Mouse (Mus musculus) heart, postnatal 0 days (tissue): ENCODE measurements at regions not wholly inside any gene's neighbourhood (a gene's known extent, or its start where the extent isn't known, plus 50 kb on each side); places are given as distances from the start of the nearest gene placed in this dataset.

Experiments used
- CTCF ChIP-seq: IDR thresholded peaks from 2 replicates; pipeline ENCODE4 v1.5.1; 2016; ENCODE audit warnings: antibody characterized with exemption, control low read depth, low read depth
- EP300 ChIP-seq: IDR thresholded peaks from 2 replicates; pipeline ENCODE4 v1.6.1; 2016; ENCODE audit warnings: antibody characterized with exemption, low read depth

DNA sequence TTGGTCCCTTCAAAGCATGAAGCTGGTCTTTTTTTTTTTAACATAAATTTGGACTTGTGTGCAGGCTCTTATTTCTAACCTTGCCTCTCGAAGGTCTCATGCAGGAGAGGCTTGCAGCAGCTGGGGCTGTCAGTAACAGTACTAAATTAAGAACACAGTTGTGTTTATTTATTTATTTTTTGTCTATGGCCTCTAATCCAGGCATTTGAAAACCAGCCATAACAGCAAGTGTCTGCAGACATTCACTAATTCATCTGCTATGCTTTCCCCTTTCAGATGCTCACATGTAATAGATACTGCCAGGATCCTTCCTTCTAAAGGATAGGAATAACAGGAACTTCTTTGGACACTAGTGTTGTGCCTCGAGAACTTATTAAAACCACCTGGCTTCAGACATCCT lies 172.5 kb downstream of the Rchy1 start:
- TF ChIP-seq CTCF (no peak), EP300 (no peak)
